Mouse (Mus musculus) stomach, postnatal 0 days (tissue): ENCODE results near the gene Trip4.

Experiments
- CTCF ChIP-seq: IDR thresholded peaks from 2 replicates; pipeline ENCODE4 v1.5.1; 2016; ENCODE audit warnings: antibody characterized with exemption, low read depth, mild to moderate bottlenecking, moderate library complexity
- EP300 ChIP-seq: optimal IDR thresholded peaks from 2 replicates; pipeline ENCODE3; 2016; ENCODE audit warnings: antibody characterized with exemption

DNA sequence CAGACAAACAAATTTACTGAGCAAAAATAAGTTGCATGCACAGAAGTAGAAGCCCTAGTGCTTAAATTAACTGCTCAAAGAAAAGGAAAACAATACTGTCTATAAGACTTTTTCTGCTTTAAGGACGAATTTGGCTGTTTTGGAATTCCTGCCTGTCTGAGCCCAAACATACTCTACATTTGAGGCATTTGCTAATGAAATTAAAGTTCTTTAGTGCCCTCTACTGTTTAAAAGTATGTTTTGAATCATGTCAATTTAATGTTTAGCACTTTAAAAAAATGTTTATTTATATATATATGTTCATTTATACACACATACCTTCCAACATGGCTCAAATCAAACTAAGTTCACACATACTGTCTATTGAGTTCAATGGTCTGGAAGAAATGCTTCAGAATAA, 58.4 kb downstream of the Trip4 start:
- TF ChIP-seq CTCF (peak; percentile 67), EP300 (no peak)
